Mouse (Mus musculus) liver, postnatal 0 days (tissue): Measurements from ENCODE around the gene 1700088E04Rik. TPM values are rescaled to one million over a fixed set of nuclear protein-coding genes. Genes with fewer than 3 reads are reported as not detected.

Experiments
- ATAC-seq: fragments of 200-750 bp; cut with Nextera tagmentation; 2 replicates; pipeline ENCODE4 v1.8.0; 2017; ENCODE audit warnings: mild to moderate bottlenecking, moderate library complexity
- DNase-seq: peaks from one replicate; pipeline ENCODE4 v3.0.0-alpha.2; 2016
- H3K27ac ChIP-seq: fragments of 300-500 bp; sonication (generic); 2 replicates; pipeline ENCODE4 v1.5.1; 2014; ENCODE audit warnings: antibody characterized with exemption, moderate library complexity, mild to moderate bottlenecking, low read depth
- H3K27me3 ChIP-seq: fragments of 300-500 bp; sonication (generic); 2 replicates; pipeline ENCODE4 v1.6.1; 2014; ENCODE audit warnings: low read length, control low read depth, mixed read lengths; ENCODE audit not compliant: insufficient read depth
- H3K36me3 ChIP-seq: fragments of 300-500 bp; sonication (generic); replicated peaks from 2 replicates; pipeline ENCODE4 v1.6.1; 2014; ENCODE audit warnings: mild to moderate bottlenecking, control low read depth, low read length, moderate library complexity, mixed read lengths; ENCODE audit not compliant: insufficient read depth
- H3K4me1 ChIP-seq: fragments of 300-500 bp; sonication (generic); 2 replicates; pipeline ENCODE4 v1.6.1; 2014; ENCODE audit warnings: antibody characterized with exemption, mild to moderate bottlenecking, control low read depth; ENCODE audit not compliant: insufficient read depth
- H3K4me2 ChIP-seq: fragments of 300-500 bp; sonication (generic); 2 replicates; pipeline ENCODE4 v1.6.1; 2014; ENCODE audit warnings: low read depth, mild to moderate bottlenecking, low read length, moderate library complexity, mixed read lengths
- H3K4me3 ChIP-seq: fragments of 300-500 bp; sonication (generic); 2 replicates; pipeline ENCODE4 v1.5.1; 2014; ENCODE audit warnings: low read depth, low read length
- H3K9ac ChIP-seq: fragments of 300-500 bp; sonication (generic); replicated peaks from 2 replicates; pipeline ENCODE4 v1.6.1; 2014; ENCODE audit warnings: mild to moderate bottlenecking, moderate library complexity
- H3K9me3 ChIP-seq: fragments of 300-500 bp; sonication (generic); 2 replicates; pipeline ENCODE4 v1.6.1; 2016; ENCODE audit warnings: mild to moderate bottlenecking, control low read depth, low read length, mixed read lengths
- CTCF ChIP-seq: sonication (generic); IDR thresholded peaks from 2 replicates; pipeline ENCODE4 v1.5.1; 2016; ENCODE audit warnings: antibody characterized with exemption, low read depth
- EP300 ChIP-seq: IDR thresholded peaks from 2 replicates; pipeline ENCODE4 v1.6.1; 2016; ENCODE audit warnings: antibody characterized with exemption, low read depth, mild to moderate bottlenecking
- WGBS: fragments of 180-500 bp; shearing (Covaris S2); extraction: QIAGEN DNeasy Blood & Tissue Kit; methylation state at CpG from one replicate; pipeline ENCODE4 v1.1.7; 2014; ENCODE audit not compliant: insufficient replicate concordance; 5-methylcytosine and 5-hydroxymethylcytosine counted together
- polyA plus RNA-seq: library from polyadenylated mRNA; unstranded; fragments of >200 nt; fragmentation: Nextera tagmentation; extraction: Ambion mirVana; gene quantifications from 2 replicates; pipeline ENCODE4 v1.2.1, GENCODE M21; 2015

Gene 1700088E04Rik
- polyA plus RNA-seq, 1 experiment from 2014 or later: 1.2 TPM

- H3K36me3 ChIP-seq: peaks cover 46% of the 10 kb centered on the region
- H3K4me1 ChIP-seq: peaks cover 16% of the 10 kb centered on the region
- 90% methylated on average over 7 of the region's 7 CpGs for WGBS
- no peak overlapping the region for H3K9ac ChIP-seq
- H3K9me3 ChIP-seq: no peaks in the 10 kb centered on the region
- TF ChIP-seq EP300 (no peak), CTCF (no peak)
- H3K4me2 ChIP-seq: no peak overlapping the region
- H3K27me3 ChIP-seq: no peaks in the 10 kb centered on the region
- no peak overlapping the region for H3K4me3 ChIP-seq
- DNase-seq (no peak), ATAC-seq (no peak)
- no peak overlapping the region for H3K27ac ChIP-seq
These were observed 4.5 kb upstream of the 1700088E04Rik start for GRCm38 (mm10) chr15:79145522-79145921.

DNA sequence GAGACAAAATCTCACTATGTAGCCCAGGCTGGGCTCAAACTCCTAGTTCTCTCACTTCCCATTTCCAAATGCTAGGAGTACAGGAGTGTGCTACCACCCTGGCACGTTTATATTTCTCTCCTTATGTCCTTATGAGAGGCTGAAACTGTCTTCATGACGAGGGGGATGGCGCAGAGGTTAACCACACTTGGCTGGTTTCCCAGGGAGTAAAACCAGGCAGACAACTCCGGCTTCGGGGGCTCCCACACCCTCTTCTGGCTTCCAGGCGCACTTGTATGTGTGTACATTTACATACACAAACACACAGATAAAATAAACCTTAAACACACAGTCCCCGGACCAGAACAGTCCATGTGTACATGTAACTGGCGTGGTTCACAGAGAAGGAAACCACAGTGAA lies 3.0 kb upstream of the 1700088E04Rik start:
- no peak overlapping the region for H3K27ac ChIP-seq
- peaks cover 16% of the 10 kb centered on the region for H3K4me1 ChIP-seq
- H3K4me2 ChIP-seq: no peak overlapping the region
- TF ChIP-seq EP300 (no peak), CTCF (no peak)
- H3K9me3 ChIP-seq: no peaks in the 10 kb centered on the region
- DNase-seq (no peak), ATAC-seq (no peak)
- H3K36me3 ChIP-seq: peaks cover 37% of the 10 kb centered on the region
- no peak overlapping the region for H3K4me3 ChIP-seq
- no peak overlapping the region for H3K9ac ChIP-seq
- H3K27me3 ChIP-seq: no peaks in the 10 kb centered on the region
- WGBS: 57% methylated on average over 8 of the region's 8 CpGs

DNA sequence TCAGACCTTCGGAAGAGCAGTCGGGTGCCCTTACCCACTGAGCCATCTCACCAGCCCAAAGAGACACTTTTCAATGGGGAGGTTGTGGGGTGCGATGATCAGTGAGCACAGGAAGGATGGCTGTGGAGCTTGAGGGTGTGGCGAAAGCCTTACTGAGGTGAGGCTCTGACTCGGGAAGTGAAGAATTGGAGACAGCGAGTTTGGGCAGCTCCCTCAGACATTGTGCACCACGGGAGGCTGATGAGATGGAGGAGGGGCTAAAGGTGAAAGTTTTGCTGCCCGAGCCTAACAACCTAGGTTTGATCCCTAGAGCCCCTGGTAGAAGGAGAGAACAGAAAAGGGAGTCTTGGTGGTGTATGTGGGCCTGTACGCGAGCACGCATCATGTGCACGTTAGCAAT lies 2.3 kb upstream of the 1700088E04Rik start:
- H3K4me2 ChIP-seq: no peak overlapping the region
- no peak overlapping the region for H3K27ac ChIP-seq
- 81% methylated on average over 12 of the region's 12 CpGs for WGBS
- ATAC-seq (no peak), DNase-seq (no peak)
- peaks cover 37% of the 10 kb centered on the region for H3K36me3 ChIP-seq
- no peak overlapping the region for H3K9ac ChIP-seq
- no peak for TF ChIP-seq EP300
- no peak for TF ChIP-seq CTCF
- H3K4me1 ChIP-seq: peaks cover 16% of the 10 kb centered on the region
- H3K27me3 ChIP-seq: no peaks in the 10 kb centered on the region
- no peaks in the 10 kb centered on the region for H3K9me3 ChIP-seq
- no peak overlapping the region for H3K4me3 ChIP-seq

GRCm38 (mm10) chr15:79141566-79141917 lies 489 bp upstream of the 1700088E04Rik start:
- peak overlapping the region; percentile 55 for H3K27ac ChIP-seq
- 0% methylated on average over 7 of the region's 7 CpGs for WGBS
- TF ChIP-seq CTCF (no peak), EP300 (no peak)
- peak overlapping the region; percentile 80 for H3K4me3 ChIP-seq
- peak overlapping the region; percentile 91 for H3K4me2 ChIP-seq
- peak; percentile 59 for ATAC-seq
- H3K4me1 ChIP-seq: peaks cover 16% of the 10 kb centered on the region
- DNase-seq: no peak
- no peaks in the 10 kb centered on the region for H3K27me3 ChIP-seq
- peaks cover 22% of the 10 kb centered on the region for H3K36me3 ChIP-seq
- no peaks in the 10 kb centered on the region for H3K9me3 ChIP-seq
- peak overlapping the region; percentile 86 for H3K9ac ChIP-seq

DNA sequence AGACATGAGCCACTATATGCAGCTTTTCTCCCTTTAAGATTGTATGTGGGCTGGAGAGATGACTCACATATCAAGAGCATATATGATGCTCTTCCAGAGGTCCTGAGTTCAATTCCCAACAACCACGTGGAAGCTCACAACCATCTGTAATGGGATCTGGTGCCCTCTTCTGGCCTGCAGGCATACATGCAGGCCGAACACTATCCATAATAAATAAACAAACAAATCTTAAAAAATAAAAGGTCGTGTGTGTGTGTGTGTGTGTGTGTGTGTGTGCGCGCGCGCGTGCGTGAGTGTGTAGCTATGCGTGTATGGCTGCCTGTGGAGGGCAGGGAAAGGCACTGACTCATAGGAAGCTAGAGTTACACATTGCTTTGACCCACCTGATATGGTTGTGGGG lies 1.4 kb downstream of the 1700088E04Rik start:
- Histone ChIP-seq H3K4me1 (peaks cover 16% of the 10 kb centered on the region), H3K4me3 (no peak overlapping the region), H3K9me3 (no peaks in the 10 kb centered on the region), H3K27ac (no peak overlapping the region), H3K27me3 (no peaks in the 10 kb centered on the region), H3K4me2 (no peak overlapping the region), H3K36me3 (peaks cover 7% of the 10 kb centered on the region; the same call in 1 of the 2 replicates), H3K9ac (no peak overlapping the region)
- DNase-seq: no peak
- 56% methylated on average over 10 of the region's 10 CpGs for WGBS
- TF ChIP-seq CTCF (peak; percentile 72), EP300 (no peak)
- no peak for ATAC-seq

DNA sequence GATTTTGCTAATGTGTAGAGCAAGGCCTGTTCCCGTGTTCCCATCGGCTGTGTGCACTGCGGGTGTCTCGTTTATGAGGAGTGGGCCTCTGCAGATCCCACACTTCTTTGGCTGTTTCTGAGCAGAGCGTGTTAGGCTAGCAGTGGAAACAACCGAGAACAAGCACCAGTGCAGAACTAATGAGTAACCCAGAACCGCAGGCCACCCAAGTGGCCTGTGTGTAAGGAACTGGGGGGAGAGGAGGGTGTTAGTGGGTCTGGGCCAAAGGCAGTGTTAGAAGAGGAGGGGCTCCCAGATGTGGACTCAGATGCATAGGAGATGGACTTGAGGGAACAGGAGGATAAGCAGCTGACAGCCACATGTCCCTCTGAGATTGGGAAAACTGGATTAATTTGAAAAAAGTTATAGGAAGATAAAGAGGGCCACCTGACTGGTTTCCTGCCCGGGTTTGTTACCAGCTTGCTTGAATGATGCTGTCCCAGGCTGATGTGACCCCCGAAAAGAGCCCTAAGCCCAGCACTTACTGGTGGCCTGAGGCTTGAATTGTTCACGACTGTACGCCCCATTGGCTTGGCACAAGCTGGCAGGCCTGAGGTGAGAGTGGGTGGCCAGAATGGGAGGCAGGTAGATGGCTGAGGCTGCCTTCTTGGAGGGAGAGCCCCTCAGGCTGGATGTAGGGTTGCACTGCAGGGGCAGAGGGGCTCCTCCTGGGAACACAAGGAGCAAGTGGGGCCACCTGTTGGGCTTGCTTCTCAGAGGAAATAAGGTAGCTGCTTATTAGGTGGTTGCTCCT lies 5.1 kb downstream of the 1700088E04Rik start:
- Histone ChIP-seq H3K36me3 (peaks cover 10% of the 10 kb centered on the region; the same call in 1 of the 2 replicates), H3K9me3 (no peaks in the 10 kb centered on the region)
- WGBS: 70% methylated on average over 11 of the region's 11 CpGs

GRCm38 (mm10) chr15:79135332-79135731 lies 5.7 kb downstream of the 1700088E04Rik start:
- ATAC-seq (no peak), DNase-seq (no peak)
- Histone ChIP-seq H3K9ac (no peak overlapping the region), H3K9me3 (no peaks in the 10 kb centered on the region), H3K4me3 (no peak overlapping the region), H3K27ac (no peak overlapping the region), H3K36me3 (peaks cover 10% of the 10 kb centered on the region; the same call in 1 of the 2 replicates), H3K4me2 (no peak overlapping the region), H3K27me3 (no peaks in the 10 kb centered on the region), H3K4me1 (no peaks in the 10 kb centered on the region)
- 73% methylated on average over 9 of the region's 9 CpGs for WGBS
- TF ChIP-seq EP300 (no peak), CTCF (no peak)

More for the DNA sequence above, 5.1 kb downstream of the 1700088E04Rik start:
- Histone ChIP-seq H3K4me3 (no peak overlapping the region), H3K27ac (no peak overlapping the region), H3K9ac (no peak overlapping the region), H3K4me2 (no peak overlapping the region), H3K27me3 (no peaks in the 10 kb centered on the region), H3K4me1 (peaks cover 5% of the 10 kb centered on the region; the same call in 1 of the 2 replicates)
- no peak for TF ChIP-seq CTCF
- no peak for ATAC-seq
- no peak for DNase-seq
